26 mouse cellular contexts compared by ENCODE assay signal in the genomic region with DNA sequence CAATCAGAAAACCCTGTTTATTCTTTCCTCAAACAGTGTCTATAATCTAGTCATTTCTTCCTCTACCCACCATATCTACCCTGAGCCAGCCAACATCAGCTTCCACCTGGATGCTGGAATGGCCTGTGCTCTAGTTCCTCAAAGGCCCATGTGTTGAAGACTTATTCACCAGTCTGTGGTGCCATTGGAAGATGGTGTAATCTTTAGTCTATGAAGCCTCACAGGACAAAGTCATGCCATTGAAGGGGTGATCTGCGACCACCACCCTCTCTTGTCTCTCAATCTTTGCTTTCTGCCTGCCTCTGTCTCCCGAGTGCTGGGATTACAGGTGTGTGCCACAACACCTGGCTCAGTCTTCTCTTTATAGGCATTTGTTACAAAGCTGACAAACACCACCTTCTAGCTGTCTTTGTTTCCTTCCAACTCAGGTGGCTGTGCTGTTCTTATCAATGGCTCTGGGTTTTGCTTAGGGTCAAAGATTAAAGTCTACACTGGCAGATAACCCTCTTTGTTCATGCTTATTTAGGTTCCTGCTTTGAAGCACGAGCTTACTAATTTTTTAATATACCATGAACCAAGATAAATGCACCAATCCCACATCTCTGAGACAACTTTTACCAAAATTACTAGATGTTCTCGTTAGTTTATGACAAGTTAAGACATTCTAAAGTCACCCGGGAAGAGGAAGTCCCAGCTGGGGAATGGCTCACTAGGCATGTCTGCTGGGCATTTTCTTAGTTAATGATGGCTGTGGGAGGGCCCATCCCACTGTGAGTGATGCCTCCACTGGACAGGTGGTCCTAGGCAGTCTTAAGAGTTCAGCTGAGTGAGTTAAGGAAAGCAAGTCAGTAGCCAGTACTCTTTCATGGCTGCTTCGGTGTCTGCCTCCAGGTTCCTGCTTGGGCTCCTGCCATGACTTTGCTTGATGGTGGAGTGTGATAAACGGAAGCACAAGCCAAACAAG.
DNase-seq lines count a peak whose midpoint lies in the region; ATAC-seq and TF ChIP-seq lines count a peak whose summit lies in the region.
"Had no signal": no experiment of that assay in that cellular context is flagged by ENCODE, and none has a peak within 500 bp of the region (broad histone marks: within the 10 kb centered on the region; RNA-seq: fewer than 3 reads in every experiment).

No protein-coding gene starts in this region.

- H3K9ac ChIP-seq in intestine, embryonic 14.5 days (ENCODE audit: low read length) = no peak overlapping the region
- H3K9ac ChIP-seq in intestine, embryonic 16.5 days (ENCODE audit: low read depth, low read length) = no peak overlapping the region
- H3K9ac ChIP-seq: embryonic facial prominence, embryonic 12.5 days; forebrain, embryonic 13.5 days; forebrain, embryonic 15.5 days had no signal

- no peak for TF ChIP-seq CTCF in small intestine, adult 2 months (IDR thresholded peaks at IDR 0.05; ENCODE audit: extremely low read depth, insufficient read length, insufficient replicate concordance, low read depth, low read length)

- no peak overlapping the region for H3K27ac ChIP-seq in intestine, embryonic 14.5 days (ENCODE audit: low read depth)
- peak overlapping the region; percentile 46 for H3K27ac ChIP-seq in intestine, embryonic 16.5 days (ENCODE audit: low read length)
- H3K27ac ChIP-seq in small intestine, adult 2 months (ENCODE audit: insufficient read depth, low read depth, low read length) = peak overlapping the region; percentile 97
- H3K27ac ChIP-seq: embryonic facial prominence, embryonic 10.5 days; embryonic facial prominence, embryonic 12.5 days; forebrain, embryonic 13.5 days; forebrain, embryonic 15.5 days had no signal

- no peak overlapping the region for H3K4me2 ChIP-seq in intestine, embryonic 14.5 days (ENCODE audit: low read length)
- H3K4me2 ChIP-seq in intestine, embryonic 16.5 days (ENCODE audit: low read depth, low read length) = no peak overlapping the region
- H3K4me2 ChIP-seq: embryonic facial prominence, embryonic 12.5 days; forebrain, embryonic 13.5 days; forebrain, embryonic 15.5 days had no signal

- no peak overlapping the region for H3K4me3 ChIP-seq in intestine, embryonic 14.5 days (ENCODE audit: low read depth, low read length)
- no peak overlapping the region for H3K4me3 ChIP-seq in intestine, embryonic 16.5 days (ENCODE audit: low read length)
- no peak overlapping the region for H3K4me3 ChIP-seq in small intestine, adult 2 months (ENCODE audit: low read depth, low read length)
- H3K4me3 ChIP-seq: embryonic facial prominence, embryonic 10.5 days; embryonic facial prominence, embryonic 12.5 days; forebrain, embryonic 13.5 days; forebrain, embryonic 15.5 days had no signal

- 73% methylated on average over 7 of the region's 7 CpGs for WGBS in intestine, embryonic 14.5 days
- WGBS in intestine, embryonic 16.5 days = 62% methylated on average over 7 of the region's 7 CpGs
- 25% methylated on average over 7 of the region's 7 CpGs for WGBS in small intestine, adult 2 months

- H3K36me3 ChIP-seq in intestine, embryonic 14.5 days (ENCODE audit: control insufficient read depth, insufficient read depth, low read length) = no peaks in the 10 kb centered on the region
- no peaks in the 10 kb centered on the region for H3K36me3 ChIP-seq in intestine, embryonic 16.5 days (ENCODE audit: control insufficient read depth, insufficient read depth, low read length)
- H3K36me3 ChIP-seq in small intestine, adult 2 months (ENCODE audit: control insufficient read depth, insufficient read depth, low read length) = no peaks in the 10 kb centered on the region
- H3K36me3 ChIP-seq: embryonic facial prominence, embryonic 10.5 days; embryonic facial prominence, embryonic 12.5 days; forebrain, embryonic 15.5 days; G1E had no signal

- no peaks in the 10 kb centered on the region for H3K27me3 ChIP-seq in intestine, embryonic 14.5 days (replicated peaks; ENCODE audit: control insufficient read depth, insufficient read depth, low read length)
- H3K27me3 ChIP-seq in intestine, embryonic 16.5 days (replicated peaks; ENCODE audit: control insufficient read depth, insufficient read depth, low read length) = no peaks in the 10 kb centered on the region
- H3K27me3 ChIP-seq in small intestine, adult 2 months (ENCODE audit: control insufficient read depth, insufficient read depth, low read length) = no peaks in the 10 kb centered on the region
- H3K27me3 ChIP-seq: CH12.LX; embryonic facial prominence, embryonic 12.5 days; forebrain, embryonic 13.5 days; forebrain, embryonic 15.5 days had no signal

- no peak for TF ChIP-seq POLR2A in small intestine, adult 2 months (IDR thresholded peaks at IDR 0.05; ENCODE audit: low read depth, low read length)

- peak; percentile 14 for DNase-seq in urinary bladder, postnatal 14 days (ENCODE audit: low spot score)
- DNase-seq in urinary bladder, postnatal 36 days (ENCODE audit: low spot score in 2 of 2) = no peak
- no peak for DNase-seq in intestine, embryonic 14.5 days (ENCODE audit: low spot score)
- DNase-seq in layer of hippocampus, adult 18-20 months (ENCODE audit: low spot score in 2 of 2) = no peak
- DNase-seq in thymus, postnatal 0 days (ENCODE audit: low spot score) = no peak
- no peak for DNase-seq in right cerebral cortex, postnatal 4 days
- DNase-seq: adrenal gland, adult 8-10 months; adrenal gland, postnatal 14 days; adrenal gland, postnatal 36 days; B cell, adult 2 months; cerebellum, adult 11-12 months; cerebellum, adult 2 months; cerebellum, adult 9-10 months; cerebellum, postnatal 10 days; cerebellum, postnatal 25 days had no signal

- H3K4me1 ChIP-seq in intestine, embryonic 14.5 days (replicated peaks; ENCODE audit: control insufficient read depth, insufficient read depth, low read length) = no peaks in the 10 kb centered on the region
- no peaks in the 10 kb centered on the region for H3K4me1 ChIP-seq in intestine, embryonic 16.5 days (ENCODE audit: control insufficient read depth, insufficient read depth, low read length)
- H3K4me1 ChIP-seq in small intestine, adult 2 months (ENCODE audit: control insufficient read depth, insufficient read depth, insufficient read length, low read length) = peaks cover 17% of the 10 kb centered on the region; the same call in 1 of the 2 replicates
- H3K4me1 ChIP-seq: embryonic facial prominence, embryonic 12.5 days; forebrain, embryonic 13.5 days; forebrain, embryonic 15.5 days had no signal

- no peaks in the 10 kb centered on the region for H3K9me3 ChIP-seq in intestine, embryonic 14.5 days (ENCODE audit: control insufficient read depth, low read length)
- no peaks in the 10 kb centered on the region for H3K9me3 ChIP-seq in intestine, embryonic 16.5 days (ENCODE audit: control insufficient read depth, low read length)
- H3K9me3 ChIP-seq: embryonic facial prominence, embryonic 12.5 days; forebrain, embryonic 13.5 days; forebrain, embryonic 15.5 days; G1E had no signal

- ATAC-seq in intestine, embryonic 14.5 days (replicated peaks; ENCODE audit: low FRiP score, low TSS enrichment, low read depth) = 0 out of 2 replicates have a peak, but pooled peaks have one; percentile 58
- peak; percentile 90 for ATAC-seq in intestine, embryonic 16.5 days
- ATAC-seq: activated CD4-positive, CD25-positive, alpha-beta regulatory T cell, adult 4 months; CD4-positive, CD25-positive, alpha-beta regulatory T cell, adult 4 months; forebrain, embryonic 13.5 days; forebrain, embryonic 15.5 days; Patski had no signal
